Mouse (Mus musculus) kidney, adult 8-10 months (tissue): ENCODE measurements around the gene Fam189a1.

ENCODE experiments used
- DNase-seq, 2 experiments: peaks; one replicate each; pipeline ENCODE4 v3.0.0; 2022

Fam189a1 gene

GRCm38 (mm10) chr7:65156514-65156911 lies at the start of gene Fam189a1:
Fam189a1 (minus strand) TSS chr7:65156570.
- DNase-seq: no peak

GRCm38 (mm10) chr7:65206021-65206420 lies 49.7 kb upstream of the Fam189a1 start:
- DNase-seq: no peak

- DNase-seq: no peak
Observed at GRCm38 (mm10) chr7:65202719-65203118, 46.3 kb upstream of the Fam189a1 start.

DNA sequence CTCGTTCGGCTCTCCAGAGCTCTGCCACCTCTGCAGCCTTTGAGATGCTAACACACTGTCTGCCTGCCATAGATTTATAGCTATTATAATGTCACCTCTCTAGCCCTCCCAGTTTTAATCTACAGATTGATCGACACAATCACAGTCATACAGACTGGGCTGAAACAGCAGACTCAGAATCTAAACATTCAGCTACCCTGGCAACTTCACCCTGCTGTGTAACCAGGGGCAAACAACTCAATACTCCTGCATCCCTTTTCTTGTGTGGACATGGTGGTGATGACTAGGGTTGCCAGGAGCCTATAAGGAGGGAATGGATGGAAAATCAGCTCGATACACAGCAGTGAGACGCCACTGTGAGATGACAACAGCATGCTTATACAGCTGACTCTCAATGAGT lies 24.3 kb upstream of the Fam189a1 start:
- no peak for DNase-seq

DNA sequence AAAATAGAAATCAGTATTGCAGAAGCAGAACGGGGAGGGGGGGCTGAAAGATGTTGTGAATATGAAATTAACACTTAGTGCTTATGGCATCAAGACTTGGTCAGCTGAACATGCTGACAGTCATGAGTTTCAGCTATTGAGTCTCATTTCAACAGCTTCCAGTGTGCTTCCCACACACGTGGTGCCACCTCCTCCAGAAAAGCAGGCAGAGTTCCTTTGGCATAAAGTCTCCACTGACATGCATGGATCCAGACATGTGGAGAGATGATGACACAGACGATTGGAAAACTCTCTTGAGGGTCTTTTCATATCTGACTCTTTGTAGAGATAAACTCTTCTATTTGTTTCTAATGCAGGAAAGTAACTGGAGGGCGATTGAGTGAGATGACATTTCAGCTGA lies 14.4 kb upstream of the Fam189a1 start:
- no peak for DNase-seq

GRCm38 (mm10) chr7:65157031-65158025 lies 958 bp upstream of the Fam189a1 start:
- DNase-seq: no peak

GRCm38 (mm10) chr7:65155628-65156513 lies 499 bp downstream of the Fam189a1 start:
- DNase-seq: no peak

GRCm38 (mm10) chr7:65154576-65154975 lies 1.8 kb downstream of the Fam189a1 start:
- DNase-seq: no peak

DNA sequence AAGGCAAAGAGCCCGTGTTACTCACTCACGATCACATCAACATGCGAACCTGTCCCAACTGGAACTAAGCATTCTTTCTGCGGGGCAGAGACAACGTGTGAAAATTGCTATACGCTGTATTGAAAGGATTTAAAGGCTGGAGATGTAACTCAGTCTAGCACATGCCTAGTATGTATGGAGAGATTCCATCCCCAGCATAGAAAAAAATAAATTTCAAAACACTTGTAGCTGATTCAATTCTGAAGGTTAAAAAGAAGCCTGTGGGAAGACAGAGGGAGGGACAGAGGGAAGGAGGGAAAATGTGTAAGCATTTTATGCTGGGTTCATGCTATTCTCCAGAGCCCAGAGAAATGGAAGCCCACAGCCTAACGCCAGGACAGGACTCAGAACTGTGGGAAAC lies 2.5 kb downstream of the Fam189a1 start:
- no peak for DNase-seq

GRCm38 (mm10) chr7:65151526-65151925 lies 4.8 kb downstream of the Fam189a1 start:
- DNase-seq: no peak

DNA sequence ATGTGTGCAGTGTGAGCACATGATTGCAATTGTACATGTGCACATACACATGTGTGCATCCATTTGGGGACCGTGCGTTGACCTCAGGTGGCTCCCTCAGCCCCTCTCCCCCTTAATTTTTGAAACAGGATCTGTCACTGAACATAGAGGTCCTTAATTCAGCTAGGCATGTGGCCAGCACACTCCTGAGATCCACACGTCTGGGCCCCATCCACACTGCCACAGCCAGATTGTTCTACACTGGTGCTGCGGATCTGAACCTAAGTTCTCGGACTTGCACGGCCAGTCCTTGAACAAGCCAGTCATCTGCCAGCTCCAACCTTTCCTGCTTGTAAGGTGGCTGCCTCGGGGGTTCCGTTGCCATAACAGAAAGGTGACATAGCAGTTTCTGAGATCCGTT lies 7.3 kb downstream of the Fam189a1 start:
- no peak for DNase-seq

- no peak for DNase-seq
Observed at GRCm38 (mm10) chr7:65144881-65145280, 11.5 kb downstream of the Fam189a1 start.

DNA sequence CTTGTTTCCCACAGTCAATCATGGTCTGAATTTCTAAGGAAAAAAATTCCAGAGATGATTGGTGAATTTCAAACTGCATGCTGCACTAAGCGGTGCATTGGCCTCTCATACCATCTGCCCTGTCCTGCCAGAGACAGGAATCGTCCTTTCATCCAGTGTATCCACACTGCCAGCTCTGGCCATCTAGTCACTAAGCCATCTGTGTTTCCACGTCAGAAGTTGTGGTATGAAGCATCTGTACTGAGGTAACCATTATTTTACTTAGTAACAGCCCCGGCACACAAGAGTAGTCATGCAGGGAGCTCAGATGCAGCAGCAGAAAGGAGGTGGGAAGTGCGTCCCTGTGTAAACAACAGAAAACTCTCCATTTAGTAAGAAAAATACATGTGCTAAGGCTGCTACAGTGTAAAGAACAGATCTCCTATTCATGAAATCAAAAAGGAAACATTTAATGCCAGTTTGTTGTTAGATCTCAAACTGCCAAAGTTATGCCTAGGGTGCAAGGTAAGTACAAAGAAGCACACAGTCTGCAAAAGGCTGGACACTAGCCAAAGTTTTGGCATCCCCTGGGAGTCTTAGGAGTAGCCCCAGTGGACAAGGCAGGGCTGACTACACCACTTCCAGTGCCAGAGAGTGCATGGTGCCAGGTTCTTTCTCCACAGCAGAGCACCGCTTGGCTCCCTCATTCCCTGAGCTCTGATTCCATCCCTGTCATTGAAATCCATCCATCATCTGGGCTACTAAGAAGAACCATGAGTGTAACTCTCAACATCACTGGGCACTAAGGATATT lies 14.3 kb downstream of the Fam189a1 start:
- no peak for DNase-seq

DNA sequence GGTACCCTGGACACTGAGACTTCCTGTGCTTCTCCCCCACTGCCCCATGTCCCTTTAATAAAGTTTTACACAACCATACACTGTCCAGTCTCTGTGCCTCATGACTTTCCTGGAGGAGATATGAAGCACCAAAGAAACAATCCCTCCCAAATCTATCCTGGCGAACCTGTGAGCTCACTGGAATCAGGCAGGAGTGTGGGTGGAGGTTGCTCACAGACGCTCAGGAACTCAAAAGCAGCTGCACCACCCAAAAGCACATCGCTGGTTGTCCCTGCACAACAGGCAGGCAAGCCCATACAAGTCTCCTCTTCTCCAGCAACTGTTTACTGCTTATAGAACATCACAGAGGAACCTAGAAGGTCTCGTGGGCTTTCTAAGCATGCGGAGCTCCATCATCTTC lies 15.5 kb downstream of the Fam189a1 start:
- DNase-seq: no peak

- no peak for DNase-seq
Observed at GRCm38 (mm10) chr7:65140099-65140498, 16.3 kb downstream of the Fam189a1 start.

- DNase-seq: no peak
Observed at GRCm38 (mm10) chr7:65123766-65124165, 32.6 kb downstream of the Fam189a1 start.

DNA sequence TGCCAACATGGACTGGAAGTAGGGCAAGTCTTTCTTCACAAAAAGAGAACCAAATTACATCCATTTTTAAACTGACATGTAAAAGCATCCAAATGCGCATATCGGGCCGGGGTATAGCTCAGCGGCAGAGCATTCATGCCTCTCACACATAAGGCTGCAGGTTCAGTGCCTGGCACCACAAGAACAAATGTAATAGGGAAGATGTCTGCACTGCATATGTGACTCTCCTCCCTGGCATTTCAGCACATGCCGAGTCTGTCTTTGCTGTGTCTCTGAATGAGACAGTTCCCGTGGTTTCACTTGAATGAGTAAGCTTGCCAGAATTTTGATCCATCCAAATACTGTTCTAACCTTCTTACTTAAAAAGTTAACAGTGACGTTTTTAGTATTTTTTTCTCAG lies 39.5 kb downstream of the Fam189a1 start:
- DNase-seq: no peak

- DNase-seq: no peak
Observed at GRCm38 (mm10) chr7:65115366-65115765, 41.0 kb downstream of the Fam189a1 start.

- DNase-seq: no peak
Observed at GRCm38 (mm10) chr7:65111664-65112063, 44.7 kb downstream of the Fam189a1 start.

DNA sequence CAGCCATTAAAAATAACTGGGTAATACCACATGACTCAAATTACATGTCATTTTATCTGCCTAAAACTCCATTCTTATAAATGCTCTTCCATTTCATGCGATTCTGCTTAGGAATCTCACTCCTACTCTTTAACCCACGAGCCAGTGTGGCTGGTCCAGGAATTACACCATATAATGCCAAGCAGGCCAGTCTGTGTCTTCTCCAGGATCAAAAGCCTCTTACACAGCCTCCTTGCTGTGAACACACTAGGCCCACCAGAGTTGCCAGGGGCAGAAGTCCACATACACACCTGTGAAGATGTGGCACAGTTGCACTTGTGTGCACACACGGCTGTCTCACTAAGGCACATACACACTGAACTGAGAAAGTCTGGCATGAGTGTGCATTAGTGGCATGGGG lies 50.8 kb downstream of the Fam189a1 start:
- no peak for DNase-seq

- DNase-seq: no peak
Observed at GRCm38 (mm10) chr7:65105097-65105467, 51.3 kb downstream of the Fam189a1 start.

DNA sequence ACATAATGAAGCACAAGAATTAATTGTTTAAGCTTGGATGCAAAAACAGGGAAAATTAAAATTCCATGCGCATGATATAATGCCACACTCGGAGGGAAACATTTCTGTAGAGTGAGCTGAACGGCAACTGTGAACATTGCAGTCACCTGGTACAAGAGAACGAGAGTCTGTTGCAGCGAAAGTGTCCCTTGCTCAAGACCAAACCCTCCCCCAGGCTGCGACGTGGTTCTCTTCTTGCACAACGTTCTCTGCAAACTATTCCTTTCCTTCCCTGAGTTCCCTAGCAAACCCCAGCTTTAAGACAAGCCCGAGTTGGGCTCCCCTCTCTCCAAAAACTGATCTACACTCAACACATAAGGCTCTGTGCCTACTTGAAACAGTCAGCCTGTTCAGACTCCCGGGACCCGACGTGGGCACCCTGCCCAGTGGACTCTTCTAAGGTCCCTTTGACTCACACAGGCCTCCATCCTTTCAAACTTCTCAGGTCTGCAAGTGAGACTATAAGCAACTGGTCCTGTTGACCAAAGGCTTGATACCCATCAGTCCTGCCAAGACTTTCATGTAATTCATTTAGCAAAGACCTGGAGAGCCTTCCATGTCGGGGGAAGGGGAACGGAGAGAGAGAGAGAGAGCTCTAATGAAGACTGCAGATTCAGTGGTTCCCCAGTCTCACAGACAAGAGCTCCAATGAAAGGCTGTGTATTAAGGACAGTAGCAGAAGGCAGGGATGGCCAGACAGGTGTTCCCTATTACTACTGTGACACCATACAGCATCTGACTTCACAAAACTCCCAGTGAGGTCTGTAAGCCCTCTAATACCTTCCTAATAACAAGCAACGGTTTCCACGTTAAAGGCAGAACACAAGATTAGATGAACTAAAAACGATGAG lies 51.9 kb downstream of the Fam189a1 start:
- DNase-seq: no peak
